Mouse (Mus musculus) kidney, adult 11 months (tissue): Measurements from ENCODE around the gene Kank4.
"Not testable (repeated sequence)": the region's sequence is repeated elsewhere in the genome, so short reads cannot be mapped to it uniquely, and the experiment has no call there.

Experiments
- DNase-seq: peaks from one replicate; pipeline ENCODE4 v3.0.0; 2022

Kank4 gene

DNA sequence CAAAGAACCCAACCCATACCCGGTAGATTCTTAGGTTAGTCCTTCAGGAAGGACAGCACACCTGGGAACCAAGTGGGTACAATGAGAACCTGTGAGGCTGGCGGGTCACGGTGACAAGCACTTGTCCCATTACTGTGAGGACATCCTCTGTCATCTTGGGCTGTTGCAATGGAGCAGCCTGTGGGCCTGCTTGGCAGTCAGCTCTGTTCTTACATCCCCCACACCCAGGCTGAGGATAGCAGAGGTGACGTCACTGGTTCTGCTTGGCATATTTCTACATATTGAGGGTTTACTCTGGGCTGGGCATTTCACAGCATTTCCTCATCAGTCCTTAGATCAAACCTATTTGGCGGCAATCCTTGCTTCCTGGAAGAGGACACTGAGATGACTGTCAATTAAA, 43.6 kb downstream of the Kank4 start:
- DNase-seq = no peak

DNA sequence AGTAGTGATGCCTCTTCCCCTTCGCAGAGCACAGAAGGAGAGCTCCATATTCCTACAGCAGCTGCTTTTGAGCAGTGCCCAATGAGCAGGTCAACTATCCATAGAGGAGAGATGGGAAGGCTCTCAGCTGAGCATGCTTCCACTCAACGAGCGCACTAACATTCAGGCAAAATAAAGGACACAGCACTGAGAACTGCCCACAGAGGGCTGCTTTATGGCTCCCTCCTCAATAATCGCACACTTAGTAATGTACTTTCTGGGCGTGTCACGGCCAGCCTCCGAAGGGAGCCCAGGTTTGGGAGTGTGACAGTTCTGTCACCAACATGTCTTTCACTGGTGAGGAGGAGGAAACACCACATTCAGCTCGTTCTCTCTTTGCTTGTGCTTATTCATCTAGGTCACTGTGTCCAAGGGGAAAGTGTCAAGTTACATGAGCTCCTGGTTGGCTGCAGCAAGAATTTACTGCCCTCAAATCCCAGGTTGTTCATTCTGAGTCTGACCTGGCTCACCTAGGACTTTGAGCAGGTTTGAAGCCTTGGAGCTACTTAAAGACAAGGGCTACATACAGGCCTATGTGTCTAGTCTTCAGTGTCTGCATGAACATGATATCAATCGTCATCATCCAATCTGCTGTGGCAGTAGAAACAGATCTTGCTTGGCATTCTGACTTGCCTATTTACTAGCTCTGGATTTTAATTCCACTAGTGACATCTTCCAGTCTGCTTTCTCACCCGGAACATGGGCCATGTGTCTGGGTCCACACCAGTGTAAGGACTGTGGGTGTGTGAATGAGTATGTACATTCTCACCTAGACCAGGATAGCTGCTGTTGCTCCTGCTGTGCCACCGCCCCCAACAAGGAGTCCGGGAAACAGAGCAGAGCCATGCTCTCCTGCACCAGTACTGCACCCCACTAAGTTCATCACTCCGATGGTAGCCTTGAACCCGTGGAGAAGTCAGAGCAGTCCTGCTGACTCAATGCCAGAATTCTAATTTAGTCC, 49.9 kb downstream of the Kank4 start:
- DNase-seq = peak; percentile 10

DNA sequence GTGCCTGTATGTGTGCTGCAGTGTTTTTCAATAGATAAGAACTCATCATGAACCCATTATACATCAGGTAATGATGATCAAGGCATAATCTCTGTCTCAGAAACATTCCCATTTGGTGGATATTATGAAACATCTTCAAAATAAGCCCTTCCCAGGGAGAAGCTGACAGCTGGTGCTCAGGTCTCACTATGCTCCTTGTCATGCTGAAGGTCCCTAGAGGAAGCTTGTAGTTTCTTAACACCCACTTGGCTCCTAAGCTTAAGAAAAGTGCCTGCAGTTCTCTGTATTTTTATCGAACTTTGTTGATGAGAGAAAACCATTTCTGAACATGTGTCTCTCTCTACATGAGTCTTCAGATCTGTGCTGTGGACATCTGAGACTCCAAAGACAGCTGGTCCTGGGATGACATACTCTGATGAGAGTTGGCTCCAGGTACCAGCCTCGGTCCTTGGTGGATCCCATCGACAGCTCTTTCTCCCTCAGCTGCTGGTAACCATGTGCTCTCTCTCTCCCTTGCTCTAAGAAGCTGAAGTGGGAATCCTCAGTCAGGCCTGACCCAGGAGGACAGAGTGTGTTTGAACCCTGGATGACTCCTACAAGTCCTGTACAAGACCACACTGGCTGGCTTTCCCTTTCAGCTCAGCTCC, 58.3 kb downstream of the Kank4 start:
- DNase-seq = no peak

DNA sequence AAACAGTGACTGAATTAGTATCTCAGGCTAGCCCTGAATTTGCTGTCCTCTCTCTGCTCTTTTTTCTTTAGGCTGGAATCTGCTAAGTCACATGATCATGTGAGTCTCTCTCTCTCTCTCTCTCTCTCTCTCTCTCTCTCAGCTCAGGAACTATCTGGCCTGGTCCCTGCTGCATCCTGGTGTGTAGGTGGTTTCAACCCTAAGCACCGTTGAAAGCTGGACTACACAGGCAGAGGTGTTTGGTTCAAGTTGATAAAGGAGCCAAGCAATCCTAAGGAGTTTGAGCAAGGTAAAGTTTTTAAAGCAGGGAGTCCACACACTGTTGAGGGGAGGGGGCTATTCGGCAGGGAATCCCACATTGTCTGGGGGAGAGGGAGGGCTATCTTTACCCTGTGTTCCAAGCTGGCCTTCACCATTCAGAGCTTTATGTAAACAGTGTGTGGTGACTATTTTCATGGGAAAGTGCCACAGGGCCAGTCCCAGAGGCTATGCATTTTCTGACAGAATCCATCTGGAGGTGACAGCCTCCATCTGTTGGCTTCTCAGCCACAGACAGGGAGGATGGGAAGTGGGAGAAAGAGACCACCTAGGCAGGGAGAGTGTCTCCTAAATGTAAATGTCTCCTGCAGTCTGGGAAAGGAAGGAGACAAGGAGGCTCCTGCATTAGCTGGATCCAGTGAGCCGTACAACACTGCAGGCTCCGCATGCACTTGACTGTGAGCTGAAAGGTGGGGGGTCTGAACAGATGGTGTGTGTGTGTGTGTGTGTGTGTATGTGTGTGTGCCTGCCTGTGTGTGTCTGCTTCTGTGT, 59.1 kb downstream of the Kank4 start:
- no peak for DNase-seq

DNA sequence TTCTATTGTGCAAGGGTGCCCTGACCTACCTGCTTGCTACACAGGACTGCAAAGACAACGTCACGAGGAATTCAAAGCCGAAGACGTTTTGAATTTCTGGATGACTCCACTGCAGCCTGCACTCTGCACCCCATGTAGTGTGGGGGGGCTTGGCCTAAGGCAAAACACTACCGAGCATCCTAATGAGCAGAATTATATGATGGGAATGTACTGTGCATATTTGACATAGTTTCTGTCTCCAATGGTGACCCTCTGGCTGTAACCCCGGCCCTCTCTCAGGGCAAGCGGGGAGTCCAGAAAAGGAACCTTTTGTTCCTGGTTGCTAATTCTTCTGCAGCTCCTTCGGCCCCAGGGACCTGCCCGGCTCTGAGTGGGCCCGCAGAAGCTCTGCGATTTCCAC, 61.2 kb downstream of the Kank4 start:
- DNase-seq = peak; percentile 11

DNA sequence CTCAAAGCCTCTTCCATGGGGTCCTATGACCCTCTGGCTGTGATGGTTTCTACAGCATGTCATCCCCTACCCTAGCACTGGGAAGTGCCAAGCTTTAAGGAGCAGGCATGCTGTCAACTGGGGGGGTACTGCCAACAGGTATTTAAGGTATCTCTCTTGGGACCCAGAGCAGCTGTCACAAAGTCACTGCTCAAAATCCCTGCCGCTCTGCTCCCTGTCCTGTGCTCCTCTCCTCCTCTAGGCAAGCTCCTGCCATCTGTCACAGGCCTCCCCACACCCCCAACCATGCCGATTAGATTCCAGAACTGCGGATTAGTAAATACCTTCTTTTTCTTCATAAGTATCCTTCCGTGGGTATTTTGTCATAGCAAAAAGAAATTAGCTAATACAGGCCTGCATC, 62.9 kb downstream of the Kank4 start:
- DNase-seq = no peak

DNA sequence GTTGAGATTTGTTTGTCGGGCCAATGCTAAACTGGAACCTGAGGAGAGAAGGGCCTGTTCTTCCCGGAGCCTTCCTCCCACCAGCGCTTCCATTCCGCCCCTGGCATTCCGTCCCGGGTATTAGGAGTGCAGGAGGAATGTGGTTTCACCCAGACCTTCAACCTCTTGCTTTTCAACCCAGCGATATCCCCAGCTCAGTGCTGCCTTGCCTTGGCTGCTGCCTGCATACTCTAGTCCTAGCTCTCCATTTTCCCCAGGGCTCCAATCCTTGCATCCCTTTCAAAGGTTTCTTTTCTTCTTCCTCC, 73.5 kb downstream of the Kank4 start:
- no peak for DNase-seq

DNA sequence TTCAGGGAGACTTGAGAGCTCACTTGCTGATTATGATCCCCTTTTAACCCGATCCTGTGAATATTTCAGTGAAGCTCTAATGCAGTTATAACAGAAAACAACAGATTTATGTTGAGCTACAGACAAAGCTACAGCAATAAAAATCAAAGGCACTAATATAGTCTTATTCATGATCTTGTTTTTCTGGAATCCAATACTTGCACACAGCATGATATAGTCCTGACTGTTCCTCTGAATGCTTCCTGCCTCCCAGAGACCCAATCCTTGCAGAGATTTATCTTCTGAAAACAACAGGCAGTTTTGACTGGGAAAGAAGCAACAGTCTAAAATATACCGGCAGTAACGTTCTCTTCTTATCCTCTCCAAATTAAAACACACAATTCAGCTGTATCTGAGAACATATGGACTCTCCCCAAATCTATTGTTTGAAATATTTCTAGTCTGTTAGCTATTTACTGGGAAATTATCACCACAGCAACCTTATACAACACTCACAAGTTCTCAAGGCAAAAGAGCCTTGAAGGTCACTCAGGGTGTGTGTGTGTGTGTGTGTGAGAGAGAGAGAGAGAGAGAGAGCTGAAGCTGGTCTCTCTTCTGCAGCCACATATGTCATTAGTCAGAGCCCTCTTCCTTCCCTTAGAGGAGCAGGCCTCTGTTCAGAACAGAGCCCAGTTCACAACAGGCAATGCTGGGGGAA, 74.0 kb downstream of the Kank4 start:
- no peak for DNase-seq

DNA sequence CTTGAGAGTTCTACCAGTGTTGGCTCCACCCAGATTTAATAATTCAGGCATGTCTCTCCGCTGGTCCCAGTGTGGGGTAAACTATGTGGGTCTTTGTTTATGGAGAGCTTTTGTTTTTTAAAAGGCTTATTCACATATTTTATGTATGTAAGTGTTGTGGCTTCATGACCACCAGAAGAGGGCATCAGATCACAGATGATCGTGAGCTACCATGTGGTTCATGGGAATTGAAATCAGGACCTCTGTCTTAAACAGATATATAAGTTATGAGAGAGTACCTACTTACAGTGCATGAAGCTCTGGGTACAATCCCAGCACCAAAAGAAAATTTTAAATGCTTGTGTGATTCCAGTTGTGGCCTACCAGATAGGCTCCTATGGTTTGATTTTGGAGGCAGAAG, 77.6 kb downstream of the Kank4 start:
- no peak for DNase-seq

DNA sequence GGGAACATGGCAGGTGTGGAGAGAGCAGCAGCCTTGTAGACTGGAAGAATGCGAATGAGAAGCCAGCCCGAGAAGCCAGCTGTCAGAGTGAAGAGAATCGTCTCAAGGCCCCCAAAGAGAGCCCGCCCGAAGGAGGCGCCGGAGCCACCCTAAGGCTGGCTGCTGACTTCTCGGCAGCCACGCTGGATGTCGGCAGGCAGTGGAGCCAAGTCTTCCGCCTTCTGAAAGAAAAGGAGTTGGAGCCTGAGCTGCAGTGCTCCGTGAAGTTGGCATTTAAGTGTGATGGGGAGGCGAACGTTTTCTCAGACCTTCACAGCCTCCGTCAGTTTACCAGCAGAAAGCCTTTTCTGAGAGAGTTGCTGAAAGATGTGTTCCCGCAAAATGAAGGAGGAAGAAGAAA, 83.7 kb downstream of the Kank4 start:
- no peak for DNase-seq

DNA sequence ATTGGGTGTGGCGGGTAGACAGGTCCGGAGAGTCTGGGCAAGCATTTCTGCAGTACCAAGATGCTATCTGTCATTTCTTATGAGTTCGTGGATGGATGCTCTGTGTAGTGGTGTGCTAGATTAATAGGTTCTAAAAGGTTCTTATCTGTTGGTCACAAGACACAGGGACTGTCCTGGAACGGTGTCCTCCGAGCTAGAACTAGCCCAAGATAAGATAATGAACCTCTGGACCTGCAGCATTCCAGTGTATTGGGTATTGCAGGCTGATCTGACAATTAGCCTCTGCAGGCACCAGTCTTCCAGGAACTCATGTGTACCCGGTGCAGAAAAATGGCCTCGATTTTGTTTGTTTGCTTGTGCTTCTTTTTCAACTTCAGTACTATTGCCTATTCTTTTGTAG, 88.6 kb downstream of the Kank4 start:
- DNase-seq = no peak

DNA sequence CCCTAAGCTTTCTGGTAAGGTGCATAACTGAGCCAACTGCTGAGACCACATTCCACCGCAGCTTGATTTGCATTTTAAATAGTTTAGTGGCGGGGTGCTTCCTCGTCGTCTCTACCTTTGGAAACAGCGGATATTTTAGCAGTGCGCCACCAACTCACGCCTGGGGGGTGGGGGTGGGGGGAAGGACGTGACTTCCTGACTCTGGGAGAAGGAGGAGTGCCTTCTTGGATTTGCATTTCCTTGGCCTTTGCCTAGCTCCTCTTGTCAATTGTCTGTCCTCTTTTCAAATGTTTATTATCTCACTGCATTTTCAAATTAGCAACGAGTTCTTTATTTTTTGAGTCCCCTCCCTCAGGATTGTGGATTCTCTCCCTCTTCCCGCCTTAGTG, 89.4 kb downstream of the Kank4 start:
- DNase-seq = no peak

DNA sequence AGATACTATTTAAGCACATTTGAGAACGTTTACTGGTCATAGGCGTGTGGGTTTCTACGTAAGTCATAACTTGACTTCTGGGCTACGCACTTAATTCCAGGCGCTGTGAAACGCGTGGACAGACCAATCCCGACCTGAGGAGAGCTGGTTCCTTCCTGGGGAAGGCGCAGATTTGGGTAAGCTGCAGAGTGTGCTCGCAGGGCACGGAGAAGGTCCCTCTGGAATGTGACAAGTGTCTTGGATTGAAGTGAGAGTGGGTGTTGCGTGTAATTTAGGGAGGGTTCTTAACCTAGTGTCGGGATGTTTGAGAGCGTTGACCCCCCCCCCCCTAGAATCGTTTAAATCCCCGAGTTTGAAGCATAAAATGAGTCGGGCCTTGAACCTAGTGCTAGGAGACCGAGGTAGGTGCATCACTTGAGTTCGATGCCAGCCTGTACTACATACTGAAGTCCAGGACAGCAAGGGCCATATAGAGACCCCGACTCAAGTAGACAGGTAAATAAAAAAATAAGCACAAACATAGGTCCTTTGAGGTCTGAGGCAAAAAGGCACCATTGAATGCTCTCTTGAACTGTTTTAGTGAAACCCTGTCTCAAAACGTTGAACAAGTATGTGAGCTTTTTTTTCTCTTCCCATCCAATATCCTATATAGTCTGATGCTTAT, 89.9 kb downstream of the Kank4 start:
- DNase-seq = no peak

DNA sequence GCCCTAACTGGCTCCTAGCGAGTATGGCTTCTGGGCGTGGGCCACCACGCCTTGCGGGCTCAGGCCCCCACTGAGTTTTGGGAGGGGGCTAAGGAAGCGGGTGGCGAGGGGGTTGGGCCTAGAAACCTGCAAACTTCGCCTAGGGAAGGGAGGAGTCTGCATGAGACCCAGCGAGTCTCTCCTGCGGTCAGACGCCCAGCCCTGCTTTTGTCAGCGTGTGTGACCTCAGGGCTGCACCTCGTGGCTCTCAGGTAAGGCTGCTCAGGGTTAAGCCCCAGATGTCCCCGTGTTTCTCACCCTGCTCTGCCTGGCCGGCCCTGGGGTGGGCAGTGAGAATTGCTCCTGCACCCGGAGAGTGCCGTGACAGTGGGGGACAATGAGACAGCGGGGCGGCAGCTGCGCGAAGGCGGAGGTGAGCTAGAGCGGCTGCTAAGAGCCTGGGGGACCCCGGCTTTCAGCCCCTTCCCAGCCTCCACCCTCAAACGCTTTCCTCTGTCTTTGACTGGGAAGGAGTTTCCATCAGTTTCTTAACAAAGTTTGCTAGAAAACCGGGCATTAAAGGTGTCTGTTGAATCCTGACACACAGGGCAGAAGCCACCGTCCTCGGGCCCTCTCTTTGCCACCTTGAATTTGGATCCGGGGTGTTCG, 90.6 kb downstream of the Kank4 start, which contains the start of gene L1td1:
Gene L1td1, plus strand, starts transcription at position 145 of the 648 bp plus-strand sequence.
- no peak for DNase-seq

DNA sequence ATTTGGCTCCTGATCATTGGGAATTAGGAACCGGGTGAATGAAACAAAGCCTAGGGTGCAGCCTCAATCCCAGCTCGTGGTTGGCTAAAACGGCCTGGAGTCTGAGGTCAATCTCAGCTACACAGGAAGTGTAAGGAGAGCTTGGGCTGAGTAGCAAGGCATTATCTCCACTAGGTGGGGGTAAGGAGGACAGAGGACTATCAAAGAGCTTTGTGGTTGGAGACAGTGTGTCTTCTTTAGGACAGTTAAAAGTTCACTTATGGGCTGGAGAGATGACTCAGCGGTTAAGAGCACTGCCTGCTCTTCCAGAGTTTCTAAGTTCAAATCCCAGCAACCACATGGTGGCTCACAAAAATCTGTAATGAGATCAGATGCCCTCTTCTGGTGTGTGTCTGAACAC, 91.9 kb downstream of the Kank4 start:
- no peak for DNase-seq

DNA sequence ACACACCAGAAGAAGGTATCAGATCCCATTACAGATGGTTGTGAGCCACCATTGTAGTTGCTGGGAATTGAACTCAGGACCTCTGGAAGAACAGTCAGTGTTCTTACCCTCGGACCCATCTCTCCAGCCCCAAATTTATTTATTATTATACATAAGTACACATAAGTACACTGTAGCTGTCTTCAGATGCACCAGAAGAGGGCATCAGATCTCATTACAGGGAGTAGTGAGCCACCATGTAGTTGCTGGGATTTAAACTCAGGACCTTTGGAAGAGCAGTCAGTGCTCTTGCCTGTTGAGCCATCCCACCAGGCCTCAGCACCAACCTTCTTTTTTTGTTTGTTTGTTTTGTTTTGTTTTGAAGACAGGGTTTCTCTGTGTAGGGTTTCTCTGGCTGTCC, 92.7 kb downstream of the Kank4 start:
- DNase-seq = not testable (repeated sequence)

DNA sequence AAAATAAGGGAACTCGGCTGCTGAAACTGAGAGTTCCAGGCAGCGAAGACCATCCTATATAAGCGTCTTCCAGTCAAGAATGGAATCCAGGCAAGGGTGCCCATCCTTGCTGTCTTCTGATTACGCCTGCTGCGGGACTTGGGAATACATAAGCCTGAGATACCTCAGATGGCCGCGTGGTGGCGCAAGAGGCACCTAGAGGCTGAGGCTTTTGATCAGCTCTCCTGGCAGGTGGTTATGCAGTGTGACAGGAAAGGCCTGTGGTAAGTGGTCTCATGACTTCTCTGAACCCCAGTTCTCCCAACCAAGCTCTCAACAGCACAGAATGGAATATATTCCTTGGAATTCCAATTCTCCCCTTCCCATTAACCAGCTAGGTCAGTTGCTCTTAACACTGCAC, 94.9 kb downstream of the Kank4 start:
- DNase-seq = peak; percentile 40

DNA sequence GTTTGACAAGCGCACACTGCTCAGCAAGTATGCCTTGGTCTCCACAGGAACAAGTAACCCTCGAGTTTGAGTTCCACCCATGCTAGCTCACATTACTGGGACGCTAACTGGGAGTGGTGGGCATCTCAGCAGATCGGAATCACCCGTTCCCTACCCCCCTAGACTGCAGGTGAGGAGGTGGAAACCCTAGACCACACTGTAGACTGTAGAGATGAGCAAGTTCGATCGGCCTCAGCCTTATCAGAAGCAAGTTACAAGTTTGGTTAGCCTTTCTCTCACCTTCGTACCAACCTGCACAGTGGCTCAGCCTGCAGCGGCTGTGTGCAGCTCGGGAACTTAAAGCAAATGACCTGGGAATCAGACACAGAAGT, 98.8 kb downstream of the Kank4 start:
- no peak for DNase-seq

DNA sequence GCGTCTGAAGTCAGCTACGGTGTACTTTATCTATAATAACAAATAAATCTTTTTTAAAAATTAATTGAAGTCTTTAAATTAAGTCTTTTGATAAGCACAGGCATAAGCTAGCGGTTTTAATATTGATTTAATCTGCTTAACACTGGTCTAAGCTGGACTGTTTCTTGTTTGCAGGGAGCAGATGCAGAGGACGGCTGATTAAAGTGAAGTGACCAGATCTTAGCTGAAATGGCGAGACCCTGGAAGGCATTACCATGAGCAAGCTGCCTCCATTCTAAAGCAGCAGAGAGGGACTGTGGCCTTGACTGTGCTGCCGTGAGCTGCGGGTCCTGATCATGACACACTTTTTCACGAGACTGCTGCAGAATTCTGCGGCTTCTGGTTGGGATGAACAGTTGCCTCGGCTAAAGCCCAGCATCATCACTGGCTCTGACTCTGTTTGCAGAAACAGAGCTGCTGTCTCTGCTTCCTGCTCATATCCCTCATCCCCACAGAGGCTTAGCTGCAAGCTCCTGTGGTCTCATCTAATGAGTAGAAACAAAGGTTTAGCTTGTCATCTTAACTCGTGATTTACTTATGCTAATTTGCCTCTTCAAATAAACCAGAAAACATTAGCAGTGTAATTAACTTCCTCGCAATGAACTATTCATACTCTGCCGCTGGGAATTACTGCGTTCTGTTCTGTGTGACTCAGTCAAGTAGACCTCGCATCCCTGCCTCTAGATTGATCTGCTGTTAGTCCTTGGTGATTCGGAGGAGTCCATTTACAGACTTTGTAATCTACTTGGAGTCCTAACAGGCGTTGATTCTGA, 99.4 kb downstream of the Kank4 start:
- no peak for DNase-seq

DNA sequence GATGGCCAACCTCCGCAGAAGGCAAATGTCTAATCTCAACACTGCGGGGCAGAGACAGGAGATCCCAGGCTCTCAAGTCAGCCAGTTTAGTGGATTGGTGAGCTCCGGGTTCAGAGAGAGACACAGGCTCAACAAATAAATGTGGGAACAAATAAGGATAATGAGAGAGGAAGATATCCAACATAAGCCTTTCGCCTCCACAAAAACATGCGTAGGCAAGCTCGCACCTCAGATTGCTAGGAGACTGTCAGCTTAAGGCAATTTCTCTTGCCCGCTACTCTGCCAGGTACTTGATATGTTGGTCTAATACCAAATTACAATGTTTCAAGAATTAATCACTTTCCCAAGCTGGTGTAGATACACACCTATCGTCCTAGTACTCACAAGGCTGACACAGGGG, 106.4 kb downstream of the Kank4 start:
- DNase-seq = no peak
